Mouse (Mus musculus): Measurements from ENCODE around the gene Camk1.

GRCm38 (mm10) chr6:113290346-113290745, 53.4 kb downstream of the Camk1 start:
- TF ChIP-seq POLR2A (IDR thresholded peaks at IDR 0.05; ENCODE audit: extremely low read depth, insufficient read depth, low read length) (no peak), CTCF (IDR thresholded peaks at IDR 0.05; ENCODE audit: low read depth, low read length) (no peak)

Data from liver, adult 2 months (tissue).